Mouse (Mus musculus): ENCODE measurements around the gene Kcnip4. TPM values are rescaled to one million over a fixed set of nuclear protein-coding genes. Genes with fewer than 3 reads are reported as not detected.

Kcnip4 gene
- polyA plus RNA-seq, 1 experiment from 2014 or later: 3.3 TPM

DNA sequence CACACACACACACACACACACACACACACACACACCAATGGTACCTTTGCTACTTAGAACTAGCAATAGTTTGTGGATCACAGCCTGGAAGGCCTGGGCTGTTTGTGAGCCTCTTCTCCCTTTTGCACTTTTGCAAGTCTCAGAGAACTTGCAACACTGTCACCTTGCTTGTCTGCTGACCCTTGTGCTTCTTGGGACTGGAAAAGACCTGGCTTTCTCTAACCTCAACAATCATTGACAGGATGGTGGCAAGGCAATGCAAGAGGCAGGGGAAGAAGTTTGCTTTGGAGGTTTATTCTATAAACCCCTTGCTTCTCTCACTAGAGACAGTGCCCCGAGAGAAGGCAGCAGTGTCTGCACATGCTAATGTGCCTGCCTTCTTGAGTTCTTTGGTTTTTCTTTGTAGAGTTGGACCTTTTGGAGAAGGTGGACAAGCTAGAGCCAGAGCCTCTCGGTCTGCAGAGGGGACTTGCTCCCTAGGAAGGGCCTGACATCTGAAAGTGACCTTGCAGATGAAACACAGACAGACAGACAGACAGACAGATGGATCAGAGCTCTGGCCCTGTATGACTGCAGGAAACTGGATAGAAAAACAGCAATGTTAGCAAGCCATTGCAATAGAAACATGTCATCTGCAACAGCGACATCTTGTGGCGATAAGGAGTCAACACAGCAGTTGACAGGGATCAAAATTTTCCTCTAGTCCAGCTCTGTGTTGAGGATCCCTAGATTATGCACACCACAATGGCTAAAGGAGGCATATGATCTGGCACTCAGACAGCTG is 174.4 kb downstream of the Kcnip4 start:
- Histone ChIP-seq H3K27me3 (no peaks in the 10 kb centered on the region), H3K4me1 (no peaks in the 10 kb centered on the region), H3K27ac (no peak overlapping the region), H3K4me3 (no peak overlapping the region), H3K9me3 (no peaks in the 10 kb centered on the region), H3K36me3 (no peaks in the 10 kb centered on the region), H3K4me2 (replicated peaks) (no peak overlapping the region), H3K9ac (no peak overlapping the region)
- WGBS: 25% methylated on average over 4 of the region's 4 CpGs
- no peak for ATAC-seq (ENCODE audit: insufficient number of reproducible peaks, insufficient read depth, low FRiP score, low TSS enrichment)

DNA sequence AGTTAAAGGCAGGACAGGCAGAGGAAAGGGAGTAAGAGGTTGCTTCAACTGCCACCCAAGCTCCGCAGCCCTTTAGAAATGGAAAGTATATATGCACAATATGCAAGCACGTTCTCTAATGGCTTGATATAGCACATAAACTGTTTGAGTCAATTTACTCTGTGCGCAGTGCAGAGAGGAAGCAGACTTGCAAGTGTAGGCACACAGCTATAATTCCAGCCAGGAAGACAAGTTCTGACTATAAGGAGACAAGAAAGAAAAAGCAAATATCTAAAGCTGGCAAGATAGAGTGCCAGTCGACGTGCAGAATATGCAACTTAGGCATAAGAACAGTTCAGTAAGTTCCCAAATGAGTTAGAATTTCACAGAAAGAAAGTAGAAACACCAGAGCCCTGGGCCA is 175.2 kb downstream of the Kcnip4 start:
- no peak for ATAC-seq (ENCODE audit: insufficient number of reproducible peaks, insufficient read depth, low FRiP score, low TSS enrichment)
- no peaks in the 10 kb centered on the region for H3K27me3 ChIP-seq
- 73% methylated on average over 5 of the region's 5 CpGs for WGBS
- no peak overlapping the region for H3K27ac ChIP-seq
- no peaks in the 10 kb centered on the region for H3K4me1 ChIP-seq
- H3K9ac ChIP-seq: no peak overlapping the region
- H3K9me3 ChIP-seq: no peaks in the 10 kb centered on the region
- no peak overlapping the region for H3K4me2 ChIP-seq (replicated peaks)
- H3K4me3 ChIP-seq: no peak overlapping the region
- no peaks in the 10 kb centered on the region for H3K36me3 ChIP-seq

DNA sequence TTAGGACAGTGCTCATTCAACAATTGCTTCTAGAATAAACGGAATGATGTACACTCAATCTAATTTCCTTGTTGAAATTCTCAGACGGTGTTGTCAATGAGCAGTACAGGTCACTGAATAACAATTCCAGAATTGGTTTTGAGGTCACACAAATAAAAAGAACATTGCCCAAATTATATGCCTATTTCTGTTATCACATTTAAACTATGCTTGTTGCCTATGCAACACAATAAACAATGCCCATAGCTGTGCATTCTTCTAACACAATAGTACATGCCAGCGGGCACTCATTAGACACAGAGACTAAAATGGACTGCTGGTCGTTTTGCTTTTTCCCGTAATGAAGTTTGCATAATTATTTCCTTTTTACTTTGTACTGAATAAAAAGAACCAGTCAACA is 176.2 kb downstream of the Kcnip4 start:
- no peak for ATAC-seq (ENCODE audit: insufficient number of reproducible peaks, insufficient read depth, low FRiP score, low TSS enrichment)

DNA sequence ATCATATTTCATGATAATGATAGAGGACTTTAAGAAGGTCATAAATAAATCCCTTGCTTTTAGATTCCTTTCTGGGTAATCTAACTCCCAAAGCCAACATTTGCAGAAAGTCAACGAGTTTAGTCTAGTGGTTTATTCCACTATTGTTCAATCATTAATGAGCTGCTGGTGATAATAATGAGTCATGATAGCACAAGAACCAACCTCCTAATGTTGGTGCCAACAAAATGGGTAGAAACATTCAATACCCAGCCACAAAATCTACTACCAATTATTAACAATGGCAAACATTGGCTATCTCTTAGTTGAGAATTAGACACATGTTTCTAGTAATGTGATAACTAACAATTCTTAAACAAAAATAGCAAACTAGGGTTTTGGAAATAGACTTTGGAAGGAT is 180.1 kb downstream of the Kcnip4 start:
- Histone ChIP-seq H3K4me1 (no peaks in the 10 kb centered on the region), H3K27ac (no peak overlapping the region), H3K4me2 (replicated peaks) (no peak overlapping the region), H3K9me3 (no peaks in the 10 kb centered on the region), H3K9ac (no peak overlapping the region), H3K4me3 (no peak overlapping the region), H3K36me3 (no peaks in the 10 kb centered on the region), H3K27me3 (no peaks in the 10 kb centered on the region)
- ATAC-seq (ENCODE audit: insufficient number of reproducible peaks, insufficient read depth, low FRiP score, low TSS enrichment): no peak
- WGBS: 74% methylated on average over 1 of the region's 1 CpGs

More for the DNA sequence above, 176.2 kb downstream of the Kcnip4 start:
- no peaks in the 10 kb centered on the region for H3K36me3 ChIP-seq
- no peak overlapping the region for H3K4me2 ChIP-seq (replicated peaks)
- H3K9me3 ChIP-seq: no peaks in the 10 kb centered on the region
- 79% methylated on average over 5 of the region's 5 CpGs for WGBS
- H3K9ac ChIP-seq: no peak overlapping the region
- H3K4me1 ChIP-seq: no peaks in the 10 kb centered on the region
- H3K27me3 ChIP-seq: no peaks in the 10 kb centered on the region
- H3K27ac ChIP-seq: no peak overlapping the region
- H3K4me3 ChIP-seq: no peak overlapping the region

DNA sequence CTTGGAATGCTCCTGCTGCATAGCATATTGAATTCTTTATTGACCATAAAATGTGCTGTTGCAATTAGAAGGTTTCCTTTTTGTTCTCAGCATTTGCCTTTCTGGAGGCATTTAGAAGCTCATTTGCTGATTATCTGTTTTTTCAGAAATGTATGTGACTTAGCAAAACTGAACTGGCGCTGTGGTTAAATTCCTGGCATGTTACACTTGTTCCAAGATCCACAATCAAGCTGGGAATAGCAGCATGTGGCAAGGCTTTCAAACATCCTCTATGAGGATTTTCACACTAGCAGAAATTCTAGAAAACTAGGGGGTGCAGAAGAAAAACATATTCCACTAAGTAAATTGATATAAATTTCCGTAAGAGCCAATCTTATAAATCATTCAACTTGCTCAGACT is 187.5 kb downstream of the Kcnip4 start:
- WGBS: 67% methylated on average over 2 of the region's 2 CpGs

DNA sequence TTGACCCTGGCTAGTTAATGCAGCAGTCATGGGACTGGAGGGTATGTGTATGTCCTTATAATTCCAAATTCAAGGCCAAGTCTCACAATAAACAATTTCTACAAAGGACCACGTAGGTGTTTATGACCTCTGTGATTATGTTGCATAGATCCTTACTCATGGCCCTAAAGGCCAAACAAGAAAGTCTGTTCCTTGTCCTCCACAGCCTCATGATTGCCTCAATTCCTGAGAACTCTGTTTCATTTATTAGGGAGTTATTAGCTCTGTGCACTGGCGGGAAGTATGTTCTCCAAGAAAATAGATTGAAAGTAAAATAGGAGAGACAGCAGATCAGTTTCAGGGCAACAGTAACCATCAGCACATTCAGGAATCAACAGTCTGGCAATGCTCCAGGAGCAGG is 191.6 kb downstream of the Kcnip4 start:
- Histone ChIP-seq H3K4me2 (replicated peaks) (no peak overlapping the region), H3K9ac (no peak overlapping the region), H3K4me1 (0 out of 2 replicates have a peak, but pooled peaks cover 6% of the 10 kb centered on the region), H3K27ac (no peak overlapping the region), H3K36me3 (no peaks in the 10 kb centered on the region), H3K4me3 (no peak overlapping the region), H3K9me3 (no peaks in the 10 kb centered on the region), H3K27me3 (no peaks in the 10 kb centered on the region)
- 83% methylated on average over 2 of the region's 2 CpGs for WGBS
- ATAC-seq (ENCODE audit: insufficient number of reproducible peaks, insufficient read depth, low FRiP score, low TSS enrichment): no peak

More for the DNA sequence above, 187.5 kb downstream of the Kcnip4 start:
- H3K9ac ChIP-seq: no peak overlapping the region
- 0 out of 2 replicates have a peak, but pooled peaks cover 6% of the 10 kb centered on the region for H3K4me1 ChIP-seq
- H3K27me3 ChIP-seq: no peaks in the 10 kb centered on the region
- no peaks in the 10 kb centered on the region for H3K36me3 ChIP-seq
- no peak overlapping the region for H3K4me3 ChIP-seq
- no peak for ATAC-seq (ENCODE audit: insufficient number of reproducible peaks, insufficient read depth, low FRiP score, low TSS enrichment)
- H3K9me3 ChIP-seq: no peaks in the 10 kb centered on the region
- H3K27ac ChIP-seq: no peak overlapping the region
- no peak overlapping the region for H3K4me2 ChIP-seq (replicated peaks)

DNA sequence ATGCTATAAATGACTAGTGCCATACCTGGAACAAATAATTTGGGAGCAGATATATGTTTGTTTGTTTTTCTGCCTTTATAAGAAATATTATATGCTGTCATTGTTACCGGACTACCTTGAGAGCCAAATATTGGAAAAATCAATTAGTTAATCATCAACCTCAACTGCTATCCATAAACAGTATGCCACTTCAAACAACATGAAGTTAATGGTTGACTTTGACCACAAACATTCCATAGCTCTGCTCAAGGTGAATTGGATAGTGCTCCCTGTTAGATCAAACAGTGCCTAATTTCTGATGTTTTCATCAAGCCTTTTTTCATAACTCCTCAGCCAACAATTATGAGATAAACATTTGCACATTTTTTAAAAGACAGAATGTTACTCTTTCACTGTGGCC is 195.7 kb downstream of the Kcnip4 start:
- no peak overlapping the region for H3K4me3 ChIP-seq
- no peaks in the 10 kb centered on the region for H3K9me3 ChIP-seq
- H3K27me3 ChIP-seq: no peaks in the 10 kb centered on the region
- H3K36me3 ChIP-seq: no peaks in the 10 kb centered on the region
- H3K27ac ChIP-seq: no peak overlapping the region
- no peak overlapping the region for H3K4me2 ChIP-seq (replicated peaks)
- ATAC-seq (ENCODE audit: insufficient number of reproducible peaks, insufficient read depth, low FRiP score, low TSS enrichment): no peak
- no peaks in the 10 kb centered on the region for H3K4me1 ChIP-seq
- no peak overlapping the region for H3K9ac ChIP-seq
- WGBS: 75% methylated on average over 1 of the region's 1 CpGs

DNA sequence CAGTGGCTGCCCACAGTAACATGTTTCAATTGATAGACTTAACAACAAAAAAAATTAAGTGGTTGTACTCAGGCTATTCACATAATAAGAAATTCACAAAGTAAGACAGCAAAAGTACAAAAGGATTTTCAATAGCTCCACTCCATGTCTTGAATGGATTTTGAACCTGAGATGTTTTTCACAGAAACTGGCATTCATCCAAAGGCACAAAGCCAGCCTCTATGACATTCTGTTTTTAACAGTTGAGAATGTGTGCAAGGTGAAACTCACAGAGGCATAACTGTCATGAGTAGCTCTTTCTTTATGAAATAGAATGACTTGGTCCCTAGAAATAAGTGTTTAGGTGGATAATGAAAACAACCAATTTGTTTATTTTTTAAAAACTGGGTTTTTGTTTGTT is 206.0 kb downstream of the Kcnip4 start:
- no peak overlapping the region for H3K4me2 ChIP-seq (replicated peaks)
- H3K36me3 ChIP-seq: no peaks in the 10 kb centered on the region
- H3K4me3 ChIP-seq: no peak overlapping the region
- no peak overlapping the region for H3K27ac ChIP-seq
- H3K9me3 ChIP-seq: no peaks in the 10 kb centered on the region
- no peaks in the 10 kb centered on the region for H3K27me3 ChIP-seq
- H3K9ac ChIP-seq: no peak overlapping the region
- ATAC-seq (ENCODE audit: insufficient number of reproducible peaks, insufficient read depth, low FRiP score, low TSS enrichment): no peak
- H3K4me1 ChIP-seq: no peaks in the 10 kb centered on the region

DNA sequence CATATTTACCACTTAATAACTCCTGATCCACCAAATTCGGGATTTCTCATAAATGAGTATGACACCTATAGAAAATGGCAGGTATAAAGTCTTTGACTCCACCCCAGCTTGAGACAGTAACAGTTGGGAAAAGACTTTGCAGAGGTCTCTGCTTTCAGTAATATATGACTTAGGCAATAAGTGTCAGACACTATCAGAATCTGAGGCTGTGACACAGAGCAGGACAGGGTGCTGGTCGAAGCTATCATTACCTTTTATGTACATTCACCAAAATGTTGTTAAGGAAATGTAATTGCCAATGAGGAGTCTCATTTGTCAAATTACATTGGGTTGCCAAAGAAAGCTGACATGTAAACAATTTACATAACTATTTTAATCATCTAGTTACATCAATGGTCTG is 206.8 kb downstream of the Kcnip4 start:
- no peak overlapping the region for H3K4me2 ChIP-seq (replicated peaks)
- no peak overlapping the region for H3K4me3 ChIP-seq
- no peaks in the 10 kb centered on the region for H3K9me3 ChIP-seq
- H3K4me1 ChIP-seq: no peaks in the 10 kb centered on the region
- 73% methylated on average over 2 of the region's 2 CpGs for WGBS
- peak; percentile 41; the same call in 1 of the 2 replicates for ATAC-seq (ENCODE audit: insufficient number of reproducible peaks, insufficient read depth, low FRiP score, low TSS enrichment)
- no peaks in the 10 kb centered on the region for H3K27me3 ChIP-seq
- no peaks in the 10 kb centered on the region for H3K36me3 ChIP-seq
- no peak overlapping the region for H3K27ac ChIP-seq
- no peak overlapping the region for H3K9ac ChIP-seq

DNA sequence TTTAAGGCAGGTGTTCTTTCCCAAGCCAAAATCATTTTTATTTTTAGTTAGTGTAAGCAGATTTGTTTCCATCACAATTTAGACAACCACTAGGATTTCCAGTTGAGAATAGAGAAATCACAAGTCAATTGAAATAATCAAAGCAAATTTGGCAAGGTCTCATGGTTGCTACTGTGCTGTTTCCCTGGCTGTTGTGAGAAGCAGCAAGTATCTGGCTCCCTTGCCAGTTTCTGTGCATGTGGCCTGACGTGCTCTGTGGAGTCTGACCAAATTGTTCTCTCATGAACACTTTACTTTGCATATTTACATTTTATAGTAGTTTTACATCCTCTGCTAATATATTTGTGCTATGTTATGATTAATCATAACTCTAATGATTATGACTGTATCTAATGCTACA is 217.9 kb downstream of the Kcnip4 start:
- H3K4me2 ChIP-seq (replicated peaks): no peak overlapping the region
- H3K4me3 ChIP-seq: no peak overlapping the region
- H3K9me3 ChIP-seq: no peaks in the 10 kb centered on the region
- H3K36me3 ChIP-seq: no peaks in the 10 kb centered on the region
- no peaks in the 10 kb centered on the region for H3K4me1 ChIP-seq
- WGBS: 86% methylated on average over 1 of the region's 1 CpGs
- H3K9ac ChIP-seq: no peak overlapping the region
- no peak for ATAC-seq (ENCODE audit: insufficient number of reproducible peaks, insufficient read depth, low FRiP score, low TSS enrichment)
- H3K27me3 ChIP-seq: no peaks in the 10 kb centered on the region; the same call in 1 of the 2 replicates
- H3K27ac ChIP-seq: no peak overlapping the region

DNA sequence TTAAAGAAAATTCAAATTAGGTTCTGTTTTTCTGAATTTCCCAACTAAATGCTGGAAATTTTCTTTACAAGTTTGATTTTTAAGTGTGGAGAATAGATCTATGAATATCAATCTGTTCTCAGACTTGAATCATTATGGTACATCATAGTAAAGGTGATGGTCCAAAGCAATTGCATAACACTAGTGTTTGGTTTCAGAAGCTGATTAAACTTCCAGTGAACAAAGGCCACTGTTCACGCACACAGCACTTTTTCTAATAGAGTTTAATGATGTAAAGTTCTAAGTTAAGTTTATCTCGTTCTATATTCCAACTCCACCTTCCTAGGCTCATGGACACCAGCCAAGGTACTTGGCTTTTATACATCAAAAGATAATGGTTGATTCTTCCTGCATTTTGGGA is 219.4 kb downstream of the Kcnip4 start:
- Histone ChIP-seq H3K9me3 (no peaks in the 10 kb centered on the region), H3K9ac (no peak overlapping the region), H3K27me3 (no peaks in the 10 kb centered on the region), H3K27ac (no peak overlapping the region), H3K4me1 (no peaks in the 10 kb centered on the region), H3K4me2 (replicated peaks) (no peak overlapping the region), H3K36me3 (no peaks in the 10 kb centered on the region), H3K4me3 (no peak overlapping the region)
- WGBS: 70% methylated on average over 2 of the region's 2 CpGs
- no peak for ATAC-seq (ENCODE audit: insufficient number of reproducible peaks, insufficient read depth, low FRiP score, low TSS enrichment)

DNA sequence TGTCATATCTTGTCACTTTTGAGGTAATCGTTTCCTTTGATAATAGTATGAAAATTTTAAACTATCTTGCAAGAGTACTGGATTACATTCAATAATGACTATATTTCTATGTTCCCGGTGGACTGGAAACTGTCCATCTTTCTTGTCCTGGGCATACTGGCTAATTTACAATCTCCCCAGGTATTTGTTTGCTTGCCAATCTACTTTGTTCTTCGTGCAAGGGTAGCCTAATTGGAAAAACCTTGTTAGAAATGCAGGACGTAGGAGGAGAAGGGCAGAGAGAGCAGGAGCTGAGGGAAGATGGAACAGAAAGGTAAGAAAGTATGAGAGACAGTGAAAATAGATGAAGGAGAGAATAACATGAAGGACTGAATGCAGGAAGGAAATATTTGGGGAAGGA is 226.1 kb downstream of the Kcnip4 start:
- H3K27me3 ChIP-seq: no peaks in the 10 kb centered on the region
- no peaks in the 10 kb centered on the region for H3K4me1 ChIP-seq
- H3K9me3 ChIP-seq: no peaks in the 10 kb centered on the region
- no peak overlapping the region for H3K4me2 ChIP-seq (replicated peaks)
- 73% methylated on average over 4 of the region's 4 CpGs for WGBS
- ATAC-seq (ENCODE audit: insufficient number of reproducible peaks, insufficient read depth, low FRiP score, low TSS enrichment): no peak
- no peak overlapping the region for H3K27ac ChIP-seq
- H3K4me3 ChIP-seq: no peak overlapping the region
- no peaks in the 10 kb centered on the region for H3K36me3 ChIP-seq
- no peak overlapping the region for H3K9ac ChIP-seq

Measured in embryonic facial prominence, embryonic 12.5 days (tissue).